Mouse (Mus musculus): ENCODE results near the gene Slc37a3. TPM values are rescaled to one million over a fixed set of nuclear protein-coding genes. Genes with fewer than 3 reads are reported as not detected.

The Slc37a3 gene
- 15.3 TPM for polyA plus RNA-seq (2014; fragmentation: Illumina TruSeq; extraction: RNeasy Lipid Tissue Mini Kit (QIAGEN cat#74804); ENCODE audit: low read depth, low replicate concordance)

DNA sequence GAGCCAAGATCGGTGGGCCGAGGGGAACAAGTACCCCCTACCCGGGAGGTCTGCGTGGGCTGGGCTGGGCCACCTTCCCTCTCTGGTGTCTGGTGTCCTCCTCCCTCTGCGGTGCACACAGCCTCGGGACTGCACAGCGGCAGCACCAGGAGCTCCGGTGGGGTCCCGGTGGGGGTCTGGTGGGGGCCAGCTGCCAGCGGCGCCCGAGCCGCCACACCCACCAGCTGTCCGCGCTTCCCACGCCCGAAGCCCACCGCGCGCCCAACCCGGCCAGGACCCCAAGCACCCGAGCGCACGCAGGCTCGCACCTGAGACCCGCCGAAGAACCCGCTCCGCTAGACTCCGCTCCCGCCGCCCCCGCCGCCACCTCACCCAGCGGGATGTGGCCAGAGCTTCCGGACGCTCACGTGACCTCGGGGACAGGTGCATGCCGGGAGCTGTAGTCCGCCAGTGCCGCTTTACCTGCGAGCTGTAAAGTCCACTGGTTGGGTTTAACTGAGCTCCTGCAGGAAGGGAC, at the start of gene Slc37a3:
Gene Slc37a3 (minus strand): TSS at position 365 of the 517 bp plus-strand sequence.

DNA sequence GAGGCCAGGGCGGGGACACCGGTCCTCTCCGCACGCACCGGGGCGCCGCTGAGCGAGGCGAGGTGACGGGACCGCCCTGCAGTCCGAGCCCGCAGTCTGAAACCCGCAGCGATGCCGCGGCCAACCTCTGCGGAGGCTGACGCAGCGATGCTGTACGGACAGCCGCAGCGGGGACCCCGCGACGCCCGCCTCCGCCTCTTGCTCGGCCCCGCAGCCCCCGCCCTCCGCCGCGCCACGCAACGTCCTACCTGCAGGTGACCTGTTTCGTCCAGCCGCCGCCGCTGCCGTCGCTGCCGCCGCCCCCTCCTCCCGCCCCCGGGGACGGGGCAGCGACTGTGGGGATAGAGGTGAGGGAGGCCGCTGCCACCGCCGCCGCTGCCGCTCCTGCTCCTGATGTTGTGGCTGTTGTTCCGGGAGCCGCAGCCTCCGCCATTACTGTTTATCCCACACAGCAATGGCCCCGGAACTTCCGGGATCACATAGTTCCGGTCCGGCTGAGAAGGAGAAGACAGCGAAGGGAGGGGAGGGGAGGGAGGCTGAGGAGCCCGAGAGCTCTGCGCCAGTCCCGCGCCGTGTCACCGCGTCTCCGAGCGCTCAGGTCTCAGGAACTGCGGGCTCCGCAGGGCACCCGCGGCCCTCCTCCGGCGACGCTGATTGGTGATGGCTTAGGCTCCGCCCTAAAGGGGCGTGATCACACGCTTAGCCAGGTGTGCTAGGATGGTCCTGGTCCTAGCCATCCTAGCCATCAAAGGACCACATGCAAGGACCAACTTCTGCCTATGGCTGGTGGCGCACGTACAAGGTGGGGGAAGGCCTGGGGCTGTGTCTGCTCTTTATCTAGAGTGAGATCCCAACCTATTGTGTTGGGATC, 42.6 kb upstream of the Slc37a3 start, which contains the start of gene Mkrn1:
Gene Mkrn1 (minus strand): TSS at position 612 of the 871 bp plus-strand sequence.

DNA sequence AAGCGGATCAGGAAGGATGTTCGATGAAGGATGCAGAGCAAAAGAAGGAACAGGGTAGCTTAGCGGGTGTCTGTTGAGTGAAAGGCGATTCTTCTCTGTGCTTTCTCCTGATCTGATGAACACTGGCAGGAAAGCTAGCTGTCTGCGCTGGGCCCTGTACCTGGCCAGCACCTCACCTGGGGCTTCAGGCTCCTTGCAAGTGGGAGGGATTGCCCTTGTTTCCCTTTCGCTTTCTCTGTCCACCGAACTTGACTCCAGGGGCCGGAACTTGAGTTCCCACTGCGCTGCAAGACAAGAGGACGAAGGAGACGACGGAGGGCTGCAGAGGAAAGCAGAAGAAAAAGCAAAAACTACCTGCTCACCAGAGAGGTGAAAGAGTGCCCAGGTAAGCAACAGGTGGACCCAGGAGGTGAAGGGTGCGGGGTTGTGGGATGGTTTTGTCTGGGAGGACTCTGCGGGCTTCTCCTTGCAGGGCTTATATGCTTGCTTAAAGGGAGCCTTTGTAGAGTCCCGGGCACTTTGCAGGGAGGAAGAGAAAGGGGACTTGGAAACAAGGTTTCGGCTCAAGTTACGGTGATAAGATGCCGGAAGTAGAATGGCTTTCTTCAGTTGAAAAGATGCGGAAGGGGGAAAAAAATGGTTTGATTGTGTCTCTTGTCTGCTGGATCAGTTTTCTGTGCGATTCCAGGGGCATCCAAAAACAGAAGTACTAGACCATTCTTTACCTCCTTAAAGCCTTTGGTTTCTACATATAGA, 3.8 kb upstream of the Slc37a3 start, which contains the start of gene Rab19:
Gene Rab19 (plus strand): TSS at position 51 of the 756 bp plus-strand sequence.

Other genes starting within 250 kb of the Slc37a3 start
- gene Kdm7a, start 170.9 kb downstream of the Slc37a3 start, polyA plus RNA-seq (2014; fragmentation: Illumina TruSeq; extraction: RNeasy Lipid Tissue Mini Kit (QIAGEN cat#74804); ENCODE audit: low read depth, low replicate concordance) = 12.7 TPM
- not detected for gene Rab19, start 3.5 kb upstream of the Slc37a3 start, polyA plus RNA-seq (2014; fragmentation: Illumina TruSeq; extraction: RNeasy Lipid Tissue Mini Kit (QIAGEN cat#74804); ENCODE audit: low read depth, low replicate concordance)
- 20.1 TPM for gene Mkrn1, start 42.8 kb upstream of the Slc37a3 start, polyA plus RNA-seq (2014; fragmentation: Illumina TruSeq; extraction: RNeasy Lipid Tissue Mini Kit (QIAGEN cat#74804); ENCODE audit: low read depth, low replicate concordance)
- 0.64 TPM for gene Dennd2a, start 180.2 kb upstream of the Slc37a3 start, polyA plus RNA-seq (2014; fragmentation: Illumina TruSeq; extraction: RNeasy Lipid Tissue Mini Kit (QIAGEN cat#74804); ENCODE audit: low read depth, low replicate concordance)
- 5.3 TPM for gene Adck2, start 196.2 kb upstream of the Slc37a3 start, polyA plus RNA-seq (2014; fragmentation: Illumina TruSeq; extraction: RNeasy Lipid Tissue Mini Kit (QIAGEN cat#74804); ENCODE audit: low read depth, low replicate concordance)
- not detected for gene Gm42420, start 208.1 kb upstream of the Slc37a3 start, polyA plus RNA-seq (2014; fragmentation: Illumina TruSeq; extraction: RNeasy Lipid Tissue Mini Kit (QIAGEN cat#74804); ENCODE audit: low read depth, low replicate concordance)
- 91.9 TPM for gene Ndufb2, start 214.9 kb upstream of the Slc37a3 start, polyA plus RNA-seq (2014; fragmentation: Illumina TruSeq; extraction: RNeasy Lipid Tissue Mini Kit (QIAGEN cat#74804); ENCODE audit: low read depth, low replicate concordance)

Data from liver, adult 10 weeks (tissue).